Mouse (Mus musculus): ENCODE results near the gene Cd164.

DNA sequence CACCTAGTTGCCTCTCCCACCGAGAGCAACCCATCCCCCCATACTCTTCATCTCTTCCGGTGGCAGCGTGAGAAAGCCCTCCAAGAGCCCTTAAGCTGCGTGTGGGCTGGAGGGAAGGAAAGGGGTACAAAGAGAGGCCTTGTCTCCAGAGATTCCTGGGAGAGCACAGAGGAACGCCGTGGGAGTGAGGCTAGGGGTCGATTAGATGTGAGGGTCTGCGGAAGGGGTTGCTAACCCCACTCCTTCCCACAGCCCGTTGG, 42.3 kb upstream of the Cd164 start:
- TF ChIP-seq CTCF (IDR thresholded peaks at IDR 0.05; ENCODE audit: low read depth) (no peak), EP300 (IDR thresholded peaks at IDR 0.05; ENCODE audit: low read depth) (no peak)
